Comparison of ENCODE assay signal across 8 mouse cellular contexts in genomic region chr17:26560526-26561289, GRCm38 (mm10). TPM values are rescaled to one million over a fixed set of nuclear protein-coding genes. Genes with fewer than 3 reads are reported as not detected.
DNase-seq lines count a peak whose midpoint lies in the region; ATAC-seq lines count a peak whose summit lies in the region.

No protein-coding gene starts in this region.

- H3K4me2 ChIP-seq in embryonic facial prominence, embryonic 12.5 days (replicated peaks): peak overlapping the region; percentile 89
- H3K4me2 ChIP-seq in limb, embryonic 11.5 days (ENCODE audit: low read depth, severe bottlenecking): peak overlapping the region; percentile 90

- H3K4me3 ChIP-seq in heart, embryonic 10.5 days: peak overlapping the region; percentile 95
- H3K4me3 ChIP-seq in embryonic facial prominence, embryonic 12.5 days: peak overlapping the region; percentile 92
- H3K4me3 ChIP-seq in limb, embryonic 11.5 days (ENCODE audit: low read depth, low read length): peak overlapping the region; percentile 94

- no peaks in the 10 kb centered on the region for H3K27me3 ChIP-seq in heart, embryonic 10.5 days (ENCODE audit: insufficient read depth, poor library complexity, severe bottlenecking)
- no peaks in the 10 kb centered on the region for H3K27me3 ChIP-seq in embryonic facial prominence, embryonic 12.5 days
- H3K27me3 ChIP-seq in limb, embryonic 11.5 days (ENCODE audit: control insufficient read depth, insufficient read depth, low read length): no peaks in the 10 kb centered on the region
- H3K27me3 ChIP-seq in splenic B cell, adult 2 months (ENCODE audit: control insufficient read depth, insufficient read depth, low read length, poor library complexity, severe bottlenecking): no peaks in the 10 kb centered on the region

- peak overlapping the region; percentile 95 for H3K27ac ChIP-seq in heart, embryonic 10.5 days
- peak overlapping the region; percentile 77 for H3K27ac ChIP-seq in embryonic facial prominence, embryonic 12.5 days
- H3K27ac ChIP-seq in limb, embryonic 11.5 days (replicated peaks; ENCODE audit: low read depth, low read length): 0 out of 2 replicates have a peak overlapping the region, but pooled peaks have one; percentile 23

- no peaks in the 10 kb centered on the region for H3K9me3 ChIP-seq in heart, embryonic 10.5 days
- no peaks in the 10 kb centered on the region for H3K9me3 ChIP-seq in embryonic facial prominence, embryonic 12.5 days
- no peaks in the 10 kb centered on the region for H3K9me3 ChIP-seq in limb, embryonic 11.5 days (ENCODE audit: control insufficient read depth, low read length)

- H3K9ac ChIP-seq in embryonic facial prominence, embryonic 12.5 days: peak overlapping the region; percentile 89
- peak overlapping the region; percentile 84 for H3K9ac ChIP-seq in limb, embryonic 11.5 days (ENCODE audit: low read length)

- H3K36me3 ChIP-seq in heart, embryonic 10.5 days: peaks cover 27% of the 10 kb centered on the region
- H3K36me3 ChIP-seq in embryonic facial prominence, embryonic 12.5 days: peaks cover 19% of the 10 kb centered on the region
- H3K36me3 ChIP-seq in limb, embryonic 11.5 days (ENCODE audit: control insufficient read depth, insufficient read depth, low read length): peaks cover 9% of the 10 kb centered on the region; the same call in 1 of the 2 replicates
- H3K36me3 ChIP-seq in splenic B cell, adult 2 months (ENCODE audit: control insufficient read depth, insufficient read depth, low read length, poor library complexity, severe bottlenecking): no peaks in the 10 kb centered on the region

- H3K4me1 ChIP-seq in heart, embryonic 10.5 days: peaks cover 46% of the 10 kb centered on the region
- H3K4me1 ChIP-seq in embryonic facial prominence, embryonic 12.5 days: peaks cover 19% of the 10 kb centered on the region
- peaks cover 10% of the 10 kb centered on the region for H3K4me1 ChIP-seq in limb, embryonic 11.5 days (ENCODE audit: control insufficient read depth, insufficient read depth, low read length)

- DNase-seq in heart, embryonic 10.5 days (ENCODE audit: low spot score): no peak
- no peak for DNase-seq in heart, adult 8-10 months (ENCODE audit: low spot score)
- DNase-seq in CD4-positive, CD25-positive, alpha-beta regulatory T cell, adult 2 months (ENCODE audit: low read depth, low spot score): peak; percentile 82
- no peak for DNase-seq in limb, embryonic 11.5 days (ENCODE audit: low spot score)
- peak; percentile 51 for DNase-seq in splenic B cell, adult 2 months (ENCODE audit: low read depth, low spot score)
- no peak for DNase-seq in cerebellum, adult 8-10 months
- DNase-seq in right cerebral cortex, postnatal 14 days: no peak

- ATAC-seq in embryonic facial prominence, embryonic 12.5 days (ENCODE audit: insufficient number of reproducible peaks, insufficient read depth, low FRiP score, low TSS enrichment): peak; percentile 36; the same call in 1 of the 2 replicates
- peak; percentile 40; the same call in 1 of the 2 replicates for ATAC-seq in limb, embryonic 11.5 days (ENCODE audit: insufficient number of reproducible peaks, low FRiP score, low TSS enrichment, low read depth)

- 35% methylated on average over 9 of the region's 9 CpGs for WGBS in heart, embryonic 10.5 days
- 39% methylated on average over 9 of the region's 9 CpGs for WGBS in embryonic facial prominence, embryonic 12.5 days
- WGBS in limb, embryonic 11.5 days: 43% methylated on average over 9 of the region's 9 CpGs

RNA-seq across cellular contexts. Expression of gene Ergic1, which starts 0.6 kb away (rescaled TPM):
- polyA plus RNA-seq in heart, embryonic 10.5 days (2016; fragmentation: Nextera tagmentation; extraction: Ambion mirVana): 130 and 150 TPM in 2 replicates
- total RNA-seq in heart, adult 8-10 months (2022): 10 to 100 TPM; 52.7 to 57.9 (median 55.4) TPM
- 102 and 103 TPM in 2 replicates for polyA plus RNA-seq in embryonic facial prominence, embryonic 12.5 days (2016; fragmentation: Nextera tagmentation; extraction: Ambion mirVana)
- polyA plus RNA-seq in limb, embryonic 11.5 days (2014; fragmentation: Nextera tagmentation; extraction: Ambion mirVana): 134 and 143 TPM in 2 replicates

RNA-seq across cellular contexts. Expression of gene Dusp1, which starts 1.2 kb away (rescaled TPM):
- 28.8 and 31.5 TPM in 2 replicates for polyA plus RNA-seq in heart, embryonic 10.5 days (2016; fragmentation: Nextera tagmentation; extraction: Ambion mirVana)
- total RNA-seq in heart, adult 8-10 months (2022): 10 to 100 TPM; 51.1 to 75.8 (median 59.4) TPM
- 19.4 and 20.6 TPM in 2 replicates for polyA plus RNA-seq in embryonic facial prominence, embryonic 12.5 days (2016; fragmentation: Nextera tagmentation; extraction: Ambion mirVana)
- polyA plus RNA-seq in limb, embryonic 11.5 days (2014; fragmentation: Nextera tagmentation; extraction: Ambion mirVana): 22.8 and 26.0 TPM in 2 replicates

Comparison
In these comparisons a context has a peak if more than half of its experiments do, and no peak if none do; other contexts are left out.
1. DNase-seq: peak in CD4-positive, CD25-positive, alpha-beta regulatory T cell, adult 2 months (single experiment) and splenic B cell, adult 2 months (single experiment); none in heart, embryonic 10.5 days (single experiment), heart, adult 8-10 months (single experiment), limb, embryonic 11.5 days (single experiment), cerebellum, adult 8-10 months (single experiment) and right cerebral cortex, postnatal 14 days (single experiment).
2. H3K27ac ChIP-seq: peak in every context shown above with its lines; median percentile 95 in heart, embryonic 10.5 days; 77 in embryonic facial prominence, embryonic 12.5 days; 23 in limb, embryonic 11.5 days.
3. Peak in every context shown above with its lines, with median percentiles within 50 percentile points of each other: H3K4me3 ChIP-seq.